Mouse (Mus musculus): ENCODE measurements around the gene Pard3b. TPM values are rescaled to one million over a fixed set of nuclear protein-coding genes. Genes with fewer than 3 reads are reported as not detected.

Pard3b gene
- polyA plus RNA-seq, 1 experiment: not detected

DNA sequence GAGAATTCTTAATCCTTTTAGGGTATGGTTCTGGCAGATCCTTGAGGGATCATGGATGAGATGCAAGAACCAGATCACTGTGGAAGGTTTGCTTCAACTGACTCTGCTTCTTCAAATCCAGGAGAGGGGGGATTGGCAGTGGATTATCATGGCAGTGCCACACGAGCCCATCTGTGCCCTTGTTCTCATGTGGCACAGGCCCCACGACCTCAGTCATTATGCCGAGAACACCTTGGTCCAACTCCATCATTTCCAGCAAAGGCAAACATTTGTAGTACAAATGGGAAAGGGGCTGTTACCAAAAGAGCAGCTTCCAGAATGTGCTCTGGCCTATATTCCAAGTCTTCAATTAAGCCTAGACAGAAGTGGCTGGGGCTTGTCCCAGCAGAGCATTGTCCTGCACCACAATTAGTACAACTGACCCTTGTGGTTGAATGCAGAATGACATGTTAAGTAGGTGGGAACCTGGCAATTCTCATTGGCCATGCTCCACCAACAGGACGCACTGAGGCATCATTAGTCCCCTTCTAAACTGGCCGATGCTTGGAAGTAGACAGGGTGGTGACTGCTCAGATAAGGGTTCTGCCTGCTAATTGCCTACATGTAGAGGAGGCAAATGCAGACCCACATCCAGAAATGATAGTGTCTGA lies 959.3 kb downstream of the Pard3b start:
- no peak for TF ChIP-seq GATA1 (IDR thresholded peaks at IDR 0.05; ENCODE audit: low read length)

DNA sequence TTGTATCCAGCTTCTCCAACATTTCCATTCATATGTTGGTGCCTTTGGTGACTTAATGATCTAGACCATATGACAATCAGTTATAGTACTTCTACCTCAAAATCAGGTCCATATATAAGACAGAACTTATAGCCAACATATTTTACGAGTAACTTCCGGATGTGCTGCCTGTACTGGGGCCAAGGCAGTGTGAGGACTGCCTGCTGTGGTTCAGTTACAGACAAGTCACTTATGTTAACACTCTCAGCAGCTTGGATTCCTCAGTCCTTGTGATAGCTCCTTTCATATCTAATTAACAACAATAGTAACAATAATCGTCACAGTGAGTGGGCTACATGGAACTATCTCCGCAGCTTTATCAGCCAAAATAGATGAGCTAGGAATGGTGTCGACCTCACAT lies 959.9 kb downstream of the Pard3b start:
- no peak for TF ChIP-seq GATA1 (IDR thresholded peaks at IDR 0.05; ENCODE audit: low read length)

- no peak for TF ChIP-seq GATA1 (IDR thresholded peaks at IDR 0.05; ENCODE audit: low read length)
Observed at GRCm38 (mm10) chr1:62618109-62618665, 979.6 kb downstream of the Pard3b start.

DNA sequence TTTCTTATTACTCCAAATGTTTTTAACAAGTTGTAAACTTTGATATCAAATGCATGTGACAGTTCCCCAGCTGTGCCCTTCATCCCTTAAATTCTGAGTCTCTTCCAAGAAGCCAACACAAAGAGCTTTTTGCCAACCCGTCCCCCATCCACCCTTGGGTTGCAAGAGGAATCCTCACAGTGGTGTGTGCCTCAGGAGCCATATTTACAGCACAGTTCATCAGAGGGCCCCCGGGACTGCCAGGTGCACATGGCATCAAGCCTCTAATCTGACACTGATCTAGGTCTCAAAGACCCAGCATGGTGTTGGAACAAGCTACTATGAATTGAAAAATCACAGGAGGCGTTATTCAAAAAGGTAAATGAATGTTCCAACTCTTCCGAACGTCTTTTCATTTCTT lies 980.8 kb downstream of the Pard3b start:
- no peak for TF ChIP-seq GATA1 (IDR thresholded peaks at IDR 0.05; ENCODE audit: low read length)

DNA sequence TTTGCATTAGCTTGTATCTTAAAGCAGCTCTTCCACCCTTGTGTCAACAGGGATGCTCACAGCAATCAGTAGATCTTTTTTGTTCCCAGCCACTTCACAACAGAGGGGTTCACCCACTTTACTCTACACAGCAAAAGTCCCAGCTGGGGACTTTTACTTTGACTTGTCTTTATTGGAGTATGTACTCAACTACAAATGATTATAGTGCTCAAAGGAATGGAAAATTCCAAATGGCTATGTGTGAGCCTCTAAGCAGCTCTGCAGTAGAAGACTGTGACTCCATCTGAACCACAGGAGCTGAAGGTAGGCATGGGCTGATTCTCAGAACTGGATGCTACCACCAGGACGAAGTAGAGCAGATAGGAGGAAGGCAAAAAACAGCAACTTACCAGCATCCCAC lies 983.8 kb downstream of the Pard3b start:
- no peak for TF ChIP-seq GATA1 (IDR thresholded peaks at IDR 0.05; ENCODE audit: low read length)

- TF ChIP-seq GATA1 (IDR thresholded peaks at IDR 0.05; ENCODE audit: low read length): no peak
Observed at GRCm38 (mm10) chr1:62624166-62624565, 985.5 kb downstream of the Pard3b start.

DNA sequence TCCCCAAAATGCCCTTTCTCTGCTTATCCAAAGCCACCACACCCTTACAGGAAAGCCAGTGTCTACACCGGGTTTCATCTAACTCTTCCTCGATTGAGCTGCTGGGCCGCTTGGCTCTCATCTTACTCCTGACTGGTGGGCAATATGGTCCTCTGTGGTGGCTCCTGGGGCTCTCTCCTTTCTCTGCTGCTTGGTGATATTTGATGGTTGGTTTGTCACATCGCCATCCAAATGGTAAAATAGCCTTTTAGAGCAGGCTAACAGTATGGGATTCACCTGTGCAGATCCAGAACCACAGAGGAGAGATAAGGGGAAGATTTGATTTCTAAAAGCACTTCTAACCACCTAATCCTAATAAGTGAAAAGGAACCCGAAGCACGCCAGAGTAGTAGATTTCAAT lies 986.2 kb downstream of the Pard3b start:
- TF ChIP-seq GATA1 (IDR thresholded peaks at IDR 0.05; ENCODE audit: low read length): no peak

GRCm38 (mm10) chr1:62625332-62625731 lies 986.7 kb downstream of the Pard3b start:
- no peak for TF ChIP-seq GATA1 (IDR thresholded peaks at IDR 0.05; ENCODE audit: low read length)

DNA sequence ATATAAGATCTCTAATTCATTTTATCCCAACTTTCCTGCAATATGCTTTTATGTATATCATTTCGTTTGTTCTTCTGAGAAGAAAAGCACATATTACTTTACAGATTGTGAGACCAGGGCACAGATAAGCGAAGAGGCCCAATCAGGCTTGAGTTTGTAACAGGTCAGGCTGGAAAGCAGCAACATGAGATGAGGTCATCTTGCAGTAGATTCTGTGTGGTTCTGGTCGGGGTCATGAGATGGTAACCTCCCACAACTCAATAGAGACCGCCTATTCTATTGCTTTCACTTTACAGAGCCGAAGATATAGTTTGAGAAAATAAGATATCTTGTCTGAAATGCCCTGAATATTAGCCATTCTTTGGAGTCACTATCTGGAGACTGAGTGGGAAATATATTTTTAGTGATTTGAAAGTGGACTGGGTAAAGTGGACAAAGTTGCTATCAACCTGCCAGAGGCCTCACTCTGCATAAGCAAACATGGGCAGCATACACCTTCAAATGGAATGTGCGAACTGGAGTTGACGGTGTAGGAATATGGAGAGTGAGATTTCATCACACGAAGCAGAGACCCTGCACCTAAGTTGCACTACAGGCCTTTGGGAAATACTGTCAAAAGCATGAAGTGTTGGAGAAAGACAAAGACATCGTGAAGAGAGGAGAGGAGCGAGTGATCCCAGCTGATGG lies 987.3 kb downstream of the Pard3b start:
- TF ChIP-seq GATA1 (IDR thresholded peaks at IDR 0.05; ENCODE audit: low read length): no peak

DNA sequence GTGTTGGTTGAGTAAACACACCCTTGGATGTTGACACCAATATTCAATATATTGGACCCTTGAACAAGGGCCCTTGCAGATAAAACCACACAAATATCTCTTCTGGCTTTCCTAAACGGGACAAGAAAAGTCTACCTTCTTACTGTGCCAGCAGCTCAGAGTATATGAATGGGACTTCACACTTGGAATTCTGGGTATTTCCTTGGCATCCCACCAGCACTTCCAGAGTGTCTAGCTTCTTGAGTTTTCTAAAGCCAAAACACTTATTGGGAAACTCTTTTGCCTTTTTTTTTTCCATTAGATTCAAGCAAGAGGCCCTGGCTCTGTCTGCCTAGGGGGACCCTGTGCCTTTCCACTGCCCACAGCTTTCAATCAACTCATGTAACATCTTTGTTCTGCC lies 991.3 kb downstream of the Pard3b start:
- TF ChIP-seq GATA1 (IDR thresholded peaks at IDR 0.05; ENCODE audit: low read length): no peak

DNA sequence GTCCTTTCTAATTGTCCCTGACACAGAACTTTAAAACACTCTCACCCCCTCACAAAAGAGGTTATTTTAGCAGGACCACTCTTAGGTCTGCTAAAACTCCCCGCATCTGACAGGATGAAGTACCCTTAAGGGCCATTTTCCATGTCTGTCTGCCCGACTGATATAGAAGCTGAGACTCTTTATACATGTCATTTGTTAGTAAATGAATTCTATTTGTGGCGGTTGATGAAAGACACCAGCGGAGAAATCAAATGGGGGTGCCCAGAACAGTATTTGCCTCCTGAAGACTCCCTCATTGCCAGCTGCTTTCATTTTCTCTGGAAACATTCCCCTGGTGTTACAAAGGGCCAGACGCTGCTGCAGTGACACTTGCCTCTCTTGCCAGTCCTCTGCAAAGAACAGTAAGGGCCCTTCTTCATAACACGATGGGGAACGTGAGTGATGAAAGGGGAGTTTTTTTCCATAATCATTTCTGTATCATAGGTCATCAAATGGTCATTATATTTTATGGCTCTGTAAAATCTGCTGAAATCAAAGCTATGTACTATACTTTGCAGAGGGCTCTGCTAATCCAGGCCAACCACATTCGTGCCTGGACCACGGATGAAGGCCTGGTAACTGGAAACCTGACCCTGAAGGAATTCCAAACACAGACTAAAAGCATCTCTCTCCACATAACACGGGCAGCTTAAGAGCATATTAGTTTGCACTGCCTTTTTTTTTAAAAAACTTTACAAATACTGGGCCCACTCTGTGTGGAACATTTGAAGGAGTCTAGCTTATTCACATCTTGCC lies 993.1 kb downstream of the Pard3b start:
- no peak for TF ChIP-seq GATA1 (IDR thresholded peaks at IDR 0.05; ENCODE audit: low read length)

DNA sequence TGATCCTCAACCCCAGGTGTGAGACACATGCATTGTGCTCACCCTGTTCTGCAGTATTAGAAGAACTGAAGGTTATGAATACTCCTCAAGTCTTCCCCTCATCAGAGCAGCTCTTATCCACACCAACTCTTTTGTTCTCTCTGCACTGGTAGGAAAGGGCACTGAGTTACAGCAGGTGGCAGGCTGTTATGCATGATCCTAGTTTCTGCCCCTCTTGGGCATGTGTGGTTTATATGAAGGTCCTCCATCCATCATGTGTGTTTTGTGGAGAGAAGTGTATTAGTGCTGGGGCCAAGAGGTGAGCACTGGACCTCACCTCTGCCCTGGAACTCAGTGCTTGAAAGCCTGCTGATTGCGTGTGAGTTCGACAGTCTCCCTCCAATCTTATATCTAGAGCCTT lies 994.3 kb downstream of the Pard3b start:
- TF ChIP-seq GATA1 (IDR thresholded peaks at IDR 0.05; ENCODE audit: low read length): no peak

DNA sequence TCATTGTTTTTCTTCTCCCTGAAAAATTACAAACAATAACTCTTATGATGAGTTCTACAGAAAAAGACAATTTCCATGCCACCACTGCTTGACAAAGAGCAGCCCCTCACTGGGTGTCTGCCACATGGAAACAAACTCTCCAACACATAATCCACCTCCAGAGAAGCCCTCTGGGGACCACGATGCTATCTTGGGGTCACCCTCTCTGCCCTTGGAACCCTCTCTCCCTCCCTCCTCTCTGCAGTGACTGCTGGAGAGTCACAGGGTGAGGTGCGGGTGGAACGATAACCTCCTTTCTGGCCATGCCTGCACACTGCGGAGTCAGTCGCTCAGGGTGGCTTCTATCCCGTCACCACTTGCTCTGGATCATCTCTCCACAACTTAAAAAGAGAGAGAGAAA lies 996.6 kb downstream of the Pard3b start:
- TF ChIP-seq GATA1 (IDR thresholded peaks at IDR 0.05; ENCODE audit: low read length): no peak

- TF ChIP-seq GATA1 (IDR thresholded peaks at IDR 0.05; ENCODE audit: low read length): no peak
Observed at GRCm38 (mm10) chr1:62636906-62637673, 998.5 kb downstream of the Pard3b start.

GRCm38 (mm10) chr1:62639012-62639411 lies 1000.4 kb downstream of the Pard3b start:
- TF ChIP-seq GATA1 (IDR thresholded peaks at IDR 0.05; ENCODE audit: low read length): no peak

All from G1E-ER4 (cell line).